Mouse (Mus musculus) ovary, postnatal 14 days (tissue): ENCODE measurements at regions not wholly inside any gene's neighbourhood (a gene's known extent, or its start where the extent isn't known, plus 50 kb on each side); places are given as distances from the start of the nearest gene placed in this dataset.

Source experiments
- DNase-seq: peaks from one replicate; pipeline ENCODE4 v3.0.0; 2022; ENCODE audit warnings: low spot score

GRCm38 (mm10) chrX:42332906-42333305 is 156.6 kb upstream of the Tex13c2 start:
- no peak for DNase-seq

DNA sequence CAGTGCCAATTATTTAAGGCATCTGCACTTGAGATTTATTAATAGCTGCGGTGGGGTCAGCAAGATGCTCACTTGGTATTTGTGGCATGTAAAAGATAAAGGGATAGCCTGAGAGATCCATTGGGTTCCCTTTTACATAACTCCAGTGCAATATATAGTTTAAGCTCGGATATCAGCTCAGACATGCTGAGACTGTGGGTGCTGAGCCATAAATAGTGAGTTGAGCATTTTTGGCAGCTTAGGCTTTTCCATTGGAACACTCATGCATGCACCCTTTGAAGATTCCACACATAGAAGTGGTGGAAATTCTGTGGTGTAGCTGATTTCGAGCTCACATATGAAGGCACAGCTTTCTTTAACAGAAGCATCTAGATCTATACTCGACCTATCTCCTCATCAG is 155.9 kb upstream of the Tex13c2 start:
- no peak for DNase-seq

- no peak for DNase-seq
Measured at GRCm38 (mm10) chrX:42334794-42335193, 154.7 kb upstream of the Tex13c2 start.

- no peak for DNase-seq
Measured at GRCm38 (mm10) chrX:42336772-42337171, 152.7 kb upstream of the Tex13c2 start.

GRCm38 (mm10) chrX:42342362-42342761 is 147.1 kb upstream of the Tex13c2 start:
- DNase-seq = no peak

GRCm38 (mm10) chrX:42342951-42343879 is 146.3 kb upstream of the Tex13c2 start:
- no peak for DNase-seq

- no peak for DNase-seq
Measured at GRCm38 (mm10) chrX:42352610-42353254, 136.8 kb upstream of the Tex13c2 start.

- DNase-seq = no peak
Measured at GRCm38 (mm10) chrX:42359381-42360172, 129.9 kb upstream of the Tex13c2 start.

- DNase-seq = no peak
Measured at GRCm38 (mm10) chrX:42360173-42360931, 129.1 kb upstream of the Tex13c2 start.

GRCm38 (mm10) chrX:42360973-42361372 is 128.5 kb upstream of the Tex13c2 start:
- no peak for DNase-seq

GRCm38 (mm10) chrX:42361400-42362028 is 128.0 kb upstream of the Tex13c2 start:
- no peak for DNase-seq

DNA sequence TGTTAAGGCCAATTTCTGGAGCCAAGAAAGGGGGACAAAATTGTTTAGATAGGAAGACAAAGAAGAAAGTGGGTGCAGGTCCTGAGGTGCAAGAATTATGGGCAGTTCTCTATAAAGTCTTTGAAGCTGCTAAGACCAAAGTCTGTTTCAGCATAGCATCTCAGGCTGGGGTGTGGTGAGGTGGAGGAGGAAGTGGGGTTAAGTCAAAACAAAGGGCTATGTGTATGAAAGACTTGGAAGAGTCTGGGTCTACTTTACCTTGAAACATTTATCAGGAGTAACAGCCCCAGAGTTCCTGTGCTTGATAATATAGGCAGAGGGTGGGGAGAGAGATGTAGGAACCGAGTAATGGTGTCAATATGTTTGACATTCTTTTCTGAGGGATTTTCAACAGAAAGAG is 125.4 kb upstream of the Tex13c2 start:
- DNase-seq = no peak

DNA sequence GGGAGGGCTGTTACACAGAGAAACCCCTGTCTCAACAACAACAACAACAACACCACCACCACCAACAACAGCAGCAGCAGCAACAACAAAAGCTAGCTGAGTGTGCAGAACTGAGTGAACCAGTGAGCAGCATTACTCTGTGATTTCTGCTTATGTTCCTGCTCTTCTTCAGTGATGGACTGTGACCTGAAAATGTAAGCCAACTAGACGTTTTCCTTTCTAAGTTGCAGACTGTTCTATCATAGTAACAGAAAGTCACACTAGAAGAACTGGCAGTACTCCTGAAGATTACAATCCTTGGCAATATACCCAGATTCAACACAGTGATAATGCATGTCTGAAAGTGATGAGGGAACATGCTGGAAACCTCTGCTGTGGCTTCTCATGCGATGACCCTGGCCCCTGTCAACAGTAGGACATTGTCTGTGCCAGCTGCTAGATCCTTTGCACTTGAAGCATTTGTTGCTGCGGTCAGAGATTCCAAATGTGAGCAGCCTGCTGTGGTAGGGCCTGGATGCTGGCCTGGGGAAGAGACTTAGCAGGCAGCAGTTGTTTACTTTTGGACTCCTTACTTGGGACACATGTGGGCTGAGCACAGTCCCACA is 115.6 kb upstream of the Tex13c2 start:
- DNase-seq = no peak

GRCm38 (mm10) chrX:42393836-42394556 is 95.5 kb upstream of the Tex13c2 start:
- no peak for DNase-seq

DNA sequence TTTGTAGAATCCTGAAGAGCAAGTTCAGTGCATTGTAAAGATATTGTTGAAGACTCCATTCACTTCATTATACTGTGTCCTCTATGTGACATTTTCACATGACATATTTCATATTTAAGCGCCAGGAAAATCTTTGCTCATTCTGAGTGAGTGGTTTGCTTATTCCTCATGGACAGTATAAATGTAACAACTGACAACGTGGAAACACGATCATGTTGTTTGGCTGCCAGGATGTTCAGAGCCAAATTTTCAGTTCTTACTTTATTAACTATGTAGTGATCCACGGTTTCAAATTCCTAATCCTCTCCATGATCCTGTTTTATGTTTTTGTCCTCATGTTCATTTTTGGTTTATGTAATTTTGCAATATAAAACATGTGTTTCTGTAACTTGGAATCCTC is 93.0 kb upstream of the Tex13c2 start:
- no peak for DNase-seq

- peak; percentile 4 for DNase-seq
Measured at GRCm38 (mm10) chrX:42398836-42399235, 90.7 kb upstream of the Tex13c2 start.

GRCm38 (mm10) chrX:42399343-42399742 is 90.1 kb upstream of the Tex13c2 start:
- no peak for DNase-seq

DNA sequence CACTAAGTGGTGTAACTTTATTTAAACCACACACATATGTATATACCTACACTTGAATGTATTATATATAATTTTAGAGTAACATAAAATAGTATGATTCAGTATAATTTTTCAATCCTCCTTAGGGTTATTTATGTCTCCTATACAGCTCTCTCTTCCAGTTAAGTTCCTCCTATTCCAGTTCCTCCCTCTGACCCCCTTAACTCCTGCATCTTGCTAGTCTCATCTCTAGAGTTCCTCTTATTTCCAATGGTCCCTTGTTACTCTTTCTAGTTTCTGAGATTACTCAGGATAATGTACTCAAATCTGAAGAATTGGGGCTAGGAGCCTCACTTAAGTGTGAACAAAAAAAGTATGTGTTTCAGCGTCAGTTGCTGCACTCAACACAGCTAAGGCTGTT is 88.4 kb upstream of the Tex13c2 start:
- no peak for DNase-seq

GRCm38 (mm10) chrX:42401564-42402334 is 87.7 kb upstream of the Tex13c2 start:
- DNase-seq = no peak

DNA sequence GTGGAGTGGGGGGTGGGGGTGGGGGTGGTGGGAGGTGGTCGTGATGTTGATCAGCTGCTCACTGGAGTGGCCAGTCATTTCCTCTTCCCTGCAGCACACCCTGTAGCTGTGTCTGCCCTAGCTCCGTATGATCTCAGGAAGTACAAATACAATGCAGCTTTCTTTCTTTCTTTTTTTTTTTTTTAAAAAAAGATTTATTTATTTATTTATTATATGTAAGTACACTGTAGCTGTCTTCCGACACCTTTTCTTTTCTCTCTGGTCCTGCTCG is 87.2 kb upstream of the Tex13c2 start:
- no peak for DNase-seq
